Mouse (Mus musculus) frontal cortex, postnatal 14 days (tissue): ENCODE measurements at regions not wholly inside any gene's neighbourhood (a gene's known extent, or its start where the extent isn't known, plus 50 kb on each side); places are given as distances from the start of the nearest gene placed in this dataset.

ENCODE experiments used
- DNase-seq, 2 experiments: peaks; one replicate each; pipeline ENCODE4 v3.0.0; 2022; ENCODE audit warnings: low spot score in 2 of 2

DNA sequence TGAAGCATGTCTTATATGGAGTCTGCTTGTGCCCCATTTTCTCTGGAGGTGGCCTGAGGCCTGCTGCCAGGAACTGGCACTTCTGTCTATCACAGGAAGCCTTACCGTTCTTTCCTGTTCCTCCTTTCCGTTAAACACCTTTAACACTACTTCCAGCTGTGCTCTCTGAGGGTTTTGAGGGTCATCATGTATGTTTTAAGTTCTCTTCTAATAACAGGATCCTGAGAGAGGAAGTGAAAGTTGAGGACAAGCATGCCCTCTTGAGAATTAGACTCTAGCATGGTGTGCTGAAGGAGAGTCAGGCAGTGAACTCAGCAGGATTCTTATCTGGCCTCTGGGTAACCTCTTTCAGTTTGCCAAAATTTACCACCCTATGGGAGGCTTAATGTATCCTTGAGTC lies 418.0 kb upstream of the 9430069I07Rik start:
- no peak for DNase-seq

DNA sequence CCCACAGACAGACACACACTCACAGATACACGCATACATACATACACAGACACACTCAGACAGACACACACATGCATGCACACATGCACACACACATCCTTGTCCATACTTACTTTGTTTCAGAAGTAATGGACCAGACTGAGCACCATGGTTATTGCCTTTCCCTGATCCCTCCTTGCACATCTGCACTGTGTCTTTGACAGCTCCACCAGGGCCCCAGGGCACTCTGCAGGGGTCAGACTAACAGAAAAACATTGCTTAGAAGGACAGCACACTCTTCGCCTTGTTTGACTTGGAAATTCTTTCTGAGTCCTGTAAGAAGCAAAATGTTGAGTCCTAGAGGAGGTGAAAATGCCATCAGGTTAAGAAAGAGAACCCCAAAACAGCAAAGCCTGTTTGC lies 394.1 kb upstream of the 9430069I07Rik start:
- DNase-seq = no peak

DNA sequence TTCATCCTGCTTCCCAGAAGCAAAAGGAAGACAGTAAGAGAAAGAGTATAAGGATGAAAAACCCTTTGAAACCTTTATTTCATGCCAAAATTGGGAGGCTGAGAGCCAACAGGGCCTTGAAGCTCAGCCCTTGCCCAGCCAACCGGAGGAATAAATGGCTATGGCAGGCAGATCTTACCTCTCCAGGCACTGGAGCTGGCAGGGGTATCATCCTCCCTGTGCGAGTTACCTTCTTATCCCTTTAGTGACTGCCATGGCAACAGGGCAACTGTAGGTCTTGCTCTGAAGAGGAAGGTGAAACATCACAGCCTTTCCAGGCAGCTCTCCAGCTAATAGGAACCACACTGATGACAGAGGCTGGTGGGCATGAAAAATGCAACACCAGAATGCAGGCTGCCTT lies 393.3 kb upstream of the 9430069I07Rik start:
- DNase-seq = no peak

DNA sequence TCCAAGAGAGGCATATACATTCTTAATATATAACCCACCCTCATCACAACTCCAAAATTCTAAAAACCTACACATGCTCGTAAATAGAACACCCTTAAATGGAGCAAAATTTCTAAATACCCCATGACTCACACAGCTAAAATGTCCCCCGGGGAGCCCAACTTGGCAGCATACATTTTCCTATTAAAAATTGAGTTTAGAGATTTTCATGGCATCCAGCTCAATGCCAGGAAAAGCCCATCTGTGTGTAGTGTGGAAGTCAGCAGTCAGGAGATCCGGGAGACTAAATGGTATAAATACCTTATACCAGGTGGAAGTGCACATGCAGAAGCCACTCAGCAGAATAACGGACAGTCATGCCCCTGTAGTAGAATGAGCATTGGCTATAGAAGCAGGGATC lies 389.4 kb upstream of the 9430069I07Rik start:
- no peak for DNase-seq

DNA sequence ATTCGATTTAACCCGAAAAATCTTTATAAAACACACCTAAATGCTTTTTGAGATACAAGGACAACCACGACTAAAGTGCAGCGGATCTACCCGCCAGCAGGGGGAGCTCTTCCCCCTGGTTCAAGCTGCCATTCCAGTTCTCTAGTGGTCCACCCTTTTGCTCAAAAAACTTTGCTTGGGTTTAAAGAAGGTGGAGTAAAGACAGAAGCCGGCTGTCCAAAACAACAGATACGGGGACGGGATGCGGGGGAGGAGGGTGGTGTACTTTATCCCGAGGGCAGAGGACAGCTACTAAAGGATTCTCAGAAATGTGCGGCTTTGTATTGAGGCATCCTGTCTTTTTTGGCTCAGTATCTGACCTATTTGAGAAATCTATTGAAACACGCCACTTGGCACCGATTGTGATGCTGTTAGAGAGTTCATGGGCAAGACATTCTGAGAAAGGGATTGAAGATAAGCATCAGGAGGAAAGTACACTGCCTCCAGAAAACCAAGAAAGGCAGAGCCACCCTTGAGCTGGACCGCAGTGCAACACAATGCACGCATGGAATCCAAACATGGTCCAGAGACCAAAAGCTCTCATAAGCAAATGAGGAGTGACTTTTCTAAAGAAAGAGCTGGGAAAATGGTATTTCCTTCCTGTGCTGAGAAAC lies 385.6 kb upstream of the 9430069I07Rik start:
- DNase-seq = peak in 1 of 2 experiments; percentile 37

DNA sequence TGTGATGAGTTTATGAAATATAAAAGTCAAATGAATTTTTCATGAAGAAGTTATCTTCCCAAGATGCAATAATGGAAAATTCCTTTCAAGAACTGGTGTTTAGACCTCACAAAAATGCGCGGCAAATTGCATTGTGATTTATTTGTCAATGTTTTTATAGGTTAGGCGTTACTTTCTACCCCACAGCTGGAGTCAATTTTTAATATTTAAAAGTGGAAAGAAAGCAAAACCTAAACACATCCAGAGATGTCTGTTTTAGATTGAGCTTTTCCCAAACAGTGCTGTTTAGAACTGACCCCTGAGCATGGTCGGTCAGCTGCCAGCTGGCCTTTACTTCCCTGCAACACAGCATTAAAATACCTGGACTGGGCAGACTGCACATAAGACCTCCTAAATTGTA lies 383.8 kb upstream of the 9430069I07Rik start:
- DNase-seq = no peak
